Mouse (Mus musculus) hindbrain, embryonic 12.5 days (tissue): ENCODE results near the gene Azi2. TPM values are rescaled to one million over a fixed set of nuclear protein-coding genes. Genes with fewer than 3 reads are reported as not detected.

Source experiments
- ATAC-seq: fragments of 200-750 bp; cut with Nextera tagmentation; 2 replicates; pipeline ENCODE4 v1.8.0; 2017; ENCODE audit warnings: moderate TSS enrichment; ENCODE audit not compliant: low FRiP score
- H3K27ac ChIP-seq: fragments of 300-500 bp; sonication (generic); 2 replicates; pipeline ENCODE4 v1.5.1; 2016; ENCODE audit warnings: mild to moderate bottlenecking
- H3K27me3 ChIP-seq: fragments of 300-500 bp; sonication (generic); 2 replicates; pipeline ENCODE4 v1.6.1; 2016; ENCODE audit warnings: mild to moderate bottlenecking
- H3K36me3 ChIP-seq: fragments of 300-500 bp; sonication (generic); 2 replicates; pipeline ENCODE4 v1.6.1; 2016; ENCODE audit warnings: mild to moderate bottlenecking
- H3K4me1 ChIP-seq: fragments of 300-500 bp; sonication (generic); 2 replicates; pipeline ENCODE4 v1.6.1; 2016
- H3K4me2 ChIP-seq: fragments of 300-500 bp; sonication (generic); replicated peaks from 2 replicates; pipeline ENCODE4 v1.6.1; 2016; ENCODE audit warnings: mild to moderate bottlenecking
- H3K4me3 ChIP-seq: fragments of 300-500 bp; sonication (generic); 2 replicates; pipeline ENCODE4 v1.5.1; 2016; ENCODE audit warnings: mild to moderate bottlenecking
- H3K9ac ChIP-seq: fragments of 300-500 bp; sonication (generic); 2 replicates; pipeline ENCODE4 v1.6.1; 2016; ENCODE audit warnings: mild to moderate bottlenecking, moderate library complexity
- H3K9me3 ChIP-seq: fragments of 300-500 bp; sonication (generic); replicated peaks from 2 replicates; pipeline ENCODE4 v1.6.1; 2016; ENCODE audit warnings: mild to moderate bottlenecking
- WGBS: fragments of 180-500 bp; shearing (Covaris S2); methylation state at CpG from one replicate; pipeline ENCODE4 v1.1.7; 2016; 5-methylcytosine and 5-hydroxymethylcytosine counted together
- polyA plus RNA-seq: library from polyadenylated mRNA; unstranded; fragments of >200 nt; fragmentation: Nextera tagmentation; extraction: Ambion mirVana; gene quantifications from 2 replicates; pipeline ENCODE4 v1.2.1, GENCODE M21; 2016

Gene Azi2
- polyA plus RNA-seq = 79.0 and 86.6 TPM in 2 replicates

- H3K4me3 ChIP-seq = peak within 1 kb of the TSS; percentile 79
Observed at GRCm38 (mm10) chr9:118040218-118041021, at the start of gene Azi2. Gene Azi2, plus strand, starts transcription at chr9:118040499.

GRCm38 (mm10) chr9:117996631-117997030 lies 43.7 kb upstream of the Azi2 start:
- no peaks in the 10 kb centered on the region for H3K9me3 ChIP-seq
- no peak overlapping the region for H3K27ac ChIP-seq
- H3K4me3 ChIP-seq = no peak overlapping the region
- no peak for ATAC-seq
- no peak overlapping the region for H3K9ac ChIP-seq
- H3K36me3 ChIP-seq = no peaks in the 10 kb centered on the region
- no peaks in the 10 kb centered on the region for H3K4me1 ChIP-seq
- no peaks in the 10 kb centered on the region for H3K27me3 ChIP-seq
- H3K4me2 ChIP-seq = no peak overlapping the region
- WGBS = 95% methylated on average over 5 of the region's 5 CpGs

More at GRCm38 (mm10) chr9:118040218-118041021, at the start of gene Azi2:
- Histone ChIP-seq H3K9me3 (no peaks in the 10 kb centered on the region), H3K9ac (peak within 1 kb of the TSS; percentile 87), H3K4me1 (peaks cover 13% of the 10 kb centered on the region), H3K27ac (peak within 1 kb of the TSS; percentile 96), H3K4me2 (peak within 1 kb of the TSS; percentile 63), H3K27me3 (no peaks in the 10 kb centered on the region), H3K36me3 (no peaks in the 10 kb centered on the region)
- ATAC-seq = peak; percentile 98
- under 1% methylated on average over 87 of the region's 87 CpGs for WGBS

GRCm38 (mm10) chr9:118001488-118001887 lies 38.8 kb upstream of the Azi2 start:
- no peak for ATAC-seq

GRCm38 (mm10) chr9:118003218-118003886 lies 36.9 kb upstream of the Azi2 start:
- H3K4me1 ChIP-seq = no peaks in the 10 kb centered on the region
- no peaks in the 10 kb centered on the region for H3K36me3 ChIP-seq
- WGBS = 85% methylated on average over 4 of the region's 4 CpGs
- ATAC-seq = no peak
- no peaks in the 10 kb centered on the region for H3K9me3 ChIP-seq
- H3K9ac ChIP-seq = no peak overlapping the region
- no peak overlapping the region for H3K27ac ChIP-seq
- H3K4me2 ChIP-seq = no peak overlapping the region
- H3K27me3 ChIP-seq = no peaks in the 10 kb centered on the region
- no peak overlapping the region for H3K4me3 ChIP-seq

More at GRCm38 (mm10) chr9:118001488-118001887, 38.8 kb upstream of the Azi2 start:
- H3K27ac ChIP-seq = no peak overlapping the region
- H3K36me3 ChIP-seq = no peaks in the 10 kb centered on the region
- no peaks in the 10 kb centered on the region for H3K27me3 ChIP-seq
- WGBS = 92% methylated on average over 3 of the region's 3 CpGs
- no peak overlapping the region for H3K9ac ChIP-seq
- no peak overlapping the region for H3K4me3 ChIP-seq
- H3K9me3 ChIP-seq = no peaks in the 10 kb centered on the region
- no peaks in the 10 kb centered on the region for H3K4me1 ChIP-seq
- H3K4me2 ChIP-seq = no peak overlapping the region

GRCm38 (mm10) chr9:118003937-118004336 lies 36.4 kb upstream of the Azi2 start:
- no peak overlapping the region for H3K4me2 ChIP-seq
- H3K27ac ChIP-seq = no peak overlapping the region
- no peaks in the 10 kb centered on the region for H3K4me1 ChIP-seq
- 89% methylated on average over 4 of the region's 4 CpGs for whole genome bisulfite sequencing
- no peak overlapping the region for H3K9ac ChIP-seq
- no peaks in the 10 kb centered on the region for H3K36me3 ChIP-seq
- no peak for ATAC-seq
- no peaks in the 10 kb centered on the region for H3K9me3 ChIP-seq
- H3K4me3 ChIP-seq = no peak overlapping the region
- H3K27me3 ChIP-seq = no peaks in the 10 kb centered on the region

GRCm38 (mm10) chr9:118012928-118013327 lies 27.4 kb upstream of the Azi2 start:
- no peak for ATAC-seq
- Histone ChIP-seq H3K9me3 (no peaks in the 10 kb centered on the region), H3K27ac (no peak overlapping the region), H3K4me3 (no peak overlapping the region), H3K27me3 (no peaks in the 10 kb centered on the region), H3K4me2 (no peak overlapping the region), H3K9ac (no peak overlapping the region), H3K36me3 (no peaks in the 10 kb centered on the region), H3K4me1 (no peaks in the 10 kb centered on the region)
- WGBS = 93% methylated on average over 3 of the region's 3 CpGs

GRCm38 (mm10) chr9:118024966-118025365 lies 15.3 kb upstream of the Azi2 start:
- H3K9ac ChIP-seq = no peak overlapping the region
- no peaks in the 10 kb centered on the region for H3K4me1 ChIP-seq
- H3K4me3 ChIP-seq = no peak overlapping the region
- H3K36me3 ChIP-seq = no peaks in the 10 kb centered on the region
- 62% methylated on average over 2 of the region's 2 CpGs for WGBS
- no peaks in the 10 kb centered on the region for H3K9me3 ChIP-seq
- H3K27me3 ChIP-seq = no peaks in the 10 kb centered on the region
- no peak for ATAC-seq
- no peak overlapping the region for H3K4me2 ChIP-seq
- no peak overlapping the region for H3K27ac ChIP-seq

- Histone ChIP-seq H3K4me3 (no peak overlapping the region), H3K27me3 (no peaks in the 10 kb centered on the region), H3K36me3 (no peaks in the 10 kb centered on the region), H3K9me3 (no peaks in the 10 kb centered on the region), H3K9ac (no peak overlapping the region), H3K4me2 (no peak overlapping the region), H3K27ac (no peak overlapping the region), H3K4me1 (no peaks in the 10 kb centered on the region)
- WGBS = 45% methylated on average over 4 of the region's 4 CpGs
- ATAC-seq = no peak
Observed at GRCm38 (mm10) chr9:118029490-118029889, 10.8 kb upstream of the Azi2 start.

- 88% methylated on average over 1 of the region's 1 CpGs for WGBS
- H3K9ac ChIP-seq = no peak overlapping the region
- H3K9me3 ChIP-seq = no peaks in the 10 kb centered on the region
- H3K27ac ChIP-seq = no peak overlapping the region
- no peaks in the 10 kb centered on the region for H3K36me3 ChIP-seq
- no peak overlapping the region for H3K4me2 ChIP-seq
- no peak for ATAC-seq
- no peaks in the 10 kb centered on the region for H3K27me3 ChIP-seq
- H3K4me1 ChIP-seq = no peaks in the 10 kb centered on the region
- H3K4me3 ChIP-seq = no peak overlapping the region
Observed at GRCm38 (mm10) chr9:118030252-118030651, 10.0 kb upstream of the Azi2 start.

- no peaks in the 10 kb centered on the region for H3K27me3 ChIP-seq
- H3K4me2 ChIP-seq = no peak overlapping the region
- no peaks in the 10 kb centered on the region for H3K4me1 ChIP-seq
- ATAC-seq = no peak
- H3K4me3 ChIP-seq = no peak overlapping the region
- H3K9me3 ChIP-seq = no peaks in the 10 kb centered on the region
- H3K27ac ChIP-seq = no peak overlapping the region
- H3K9ac ChIP-seq = no peak overlapping the region
- WGBS = 59% methylated on average over 2 of the region's 2 CpGs
- no peaks in the 10 kb centered on the region for H3K36me3 ChIP-seq
Observed at GRCm38 (mm10) chr9:118031694-118032093, 8.6 kb upstream of the Azi2 start.

- Histone ChIP-seq H3K4me2 (no peak overlapping the region), H3K36me3 (no peaks in the 10 kb centered on the region), H3K27ac (no peak overlapping the region), H3K9ac (no peak overlapping the region), H3K4me3 (no peak overlapping the region), H3K9me3 (no peaks in the 10 kb centered on the region), H3K4me1 (no peaks in the 10 kb centered on the region), H3K27me3 (no peaks in the 10 kb centered on the region)
- 93% methylated on average over 3 of the region's 3 CpGs for WGBS
- ATAC-seq = no peak
Observed at GRCm38 (mm10) chr9:118034990-118035389, 5.3 kb upstream of the Azi2 start.

- H3K4me2 ChIP-seq = peak overlapping the region; percentile 63
- peak overlapping the region; percentile 96 for H3K27ac ChIP-seq
- WGBS = 1% methylated on average over 19 of the region's 21 CpGs
- no peak for ATAC-seq
- no peaks in the 10 kb centered on the region for H3K36me3 ChIP-seq
- no peaks in the 10 kb centered on the region for H3K27me3 ChIP-seq
- peaks cover 13% of the 10 kb centered on the region for H3K4me1 ChIP-seq
- H3K9me3 ChIP-seq = no peaks in the 10 kb centered on the region
- H3K4me3 ChIP-seq = peak overlapping the region; percentile 79
- H3K9ac ChIP-seq = peak overlapping the region; percentile 87
Observed at GRCm38 (mm10) chr9:118041022-118041400, 712 bp downstream of the Azi2 start.
